Mouse (Mus musculus): ENCODE data around the gene Rinl.

GRCm38 (mm10) chr7:28793834-28794233, 5.1 kb downstream of the Rinl start:
- TF ChIP-seq CTCF (IDR thresholded peaks at IDR 0.05) (peak; percentile 73), POLR2A (IDR thresholded peaks at IDR 0.05; ENCODE audit: insufficient read depth, low read depth, low read length) (no peak), EP300 (IDR thresholded peaks at IDR 0.05; ENCODE audit: insufficient read depth, low read depth, low read length) (no peak)

Measured in heart, adult 2 months (tissue).